Mouse (Mus musculus) gastrocnemius, postnatal 4 days (tissue): ENCODE results near the gene Eda. TPM values are rescaled to one million over a fixed set of nuclear protein-coding genes. Genes with fewer than 3 reads are reported as not detected.
A peak's percentile ranks its signal among the peaks of the same experiment; 100 is the strongest.

Experiments used
- DNase-seq, 2 experiments: peaks; one replicate each; pipeline ENCODE4 v3.0.0; 2021 to 2022; ENCODE audit warnings: low spot score in 2 of 2, mixed read lengths in 2 of 2
- long read RNA-seq, 2 experiments: library from polyadenylated mRNA; stranded (forward); transcript quantifications; one replicate each; pipeline ENCODE4 v2.0.0; 2021
- total RNA-seq, 2 experiments: library from RNA; stranded (reverse); gene quantifications; 2 replicates each; pipeline ENCODE4 v1.2.3; 2021

Gene Eda
- 10 to 100 TPM; 23.1 to 23.3 TPM for total RNA-seq
- long read RNA-seq, experiment 1, partial matches to known transcripts, result 5 of 7 reads
- long read RNA-seq, experiment 1, other reads (novel, unspliced or antisense), result 2 of 7 reads
- long read RNA-seq, experiment 2, partial matches to known transcripts, result 18 of 20 reads
- long read RNA-seq, experiment 2, other reads (novel, unspliced or antisense), result 2 of 20 reads

- DNase-seq, result peak; percentile 84 to 88
Measured at GRCm38 (mm10) chrX:99975250-99975984, at the start of gene Eda. Eda (plus strand) TSS chrX:99975606.

DNA sequence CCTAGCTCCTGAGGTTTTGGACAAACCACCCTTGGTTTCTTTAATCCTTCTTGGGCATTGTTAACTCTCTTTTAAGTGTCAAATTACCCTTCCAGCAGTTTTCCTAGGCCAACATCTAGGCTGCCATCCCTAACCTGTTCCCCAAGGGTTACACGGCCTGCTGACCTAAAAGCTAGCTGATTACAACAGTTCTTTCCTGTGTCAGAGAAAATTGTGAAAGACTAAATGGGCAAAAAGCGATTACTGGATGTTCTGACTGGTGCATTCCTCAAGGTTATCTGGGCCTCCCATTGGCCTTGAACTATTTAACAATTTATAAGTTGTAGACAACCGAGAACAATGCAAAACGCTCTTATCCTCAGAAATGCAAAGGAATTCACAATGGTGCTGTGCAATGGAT is 14.4 kb upstream of the Eda start:
- DNase-seq, result no peak

- DNase-seq, result no peak
Measured at GRCm38 (mm10) chrX:99970111-99970510, 5.3 kb upstream of the Eda start.

DNA sequence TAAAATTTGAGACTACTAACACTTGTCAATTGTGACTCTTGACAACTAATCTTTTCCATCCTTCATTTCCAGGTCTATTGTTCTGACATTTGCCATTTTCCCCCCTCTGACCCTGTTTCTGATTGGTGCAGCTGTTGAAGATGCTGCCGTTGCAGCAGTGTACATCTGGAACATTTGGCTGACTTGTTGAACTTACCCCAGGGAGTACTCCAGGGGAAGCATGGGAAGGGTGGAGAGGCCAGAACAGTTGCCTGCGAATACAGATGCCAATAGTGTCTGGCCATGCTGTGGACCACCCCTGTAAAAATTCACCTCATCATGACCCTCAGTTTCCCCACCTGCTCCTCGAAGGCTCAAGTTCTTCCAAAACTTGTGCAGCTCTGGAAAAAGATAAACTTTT is 1.0 kb upstream of the Eda start:
- DNase-seq, result peak in 1 of 2 experiments; percentile 10

DNA sequence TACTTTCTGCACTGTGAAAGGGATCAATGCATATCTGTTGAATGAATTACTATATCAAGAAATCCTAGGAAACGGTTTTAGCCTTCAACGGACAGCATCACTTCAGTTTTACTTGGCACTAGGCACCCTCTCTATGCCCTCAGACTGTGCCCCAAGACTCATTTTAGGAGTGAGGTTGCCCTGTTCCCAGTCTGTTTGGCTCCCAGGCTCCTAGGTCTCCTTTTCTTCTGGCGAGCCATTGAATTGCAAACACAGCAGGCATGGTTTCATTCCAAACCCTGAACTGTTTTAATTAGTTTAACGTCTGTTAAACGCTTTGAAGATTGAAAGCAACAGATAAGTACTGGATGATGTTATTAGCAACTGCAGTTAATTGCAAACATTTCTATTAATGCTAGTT is 603 bp upstream of the Eda start:
- DNase-seq, result peak in 1 of 2 experiments; percentile 7

- peak; percentile 19 to 27 for DNase-seq
Measured at GRCm38 (mm10) chrX:99975985-99976924, 849 bp downstream of the Eda start.

DNA sequence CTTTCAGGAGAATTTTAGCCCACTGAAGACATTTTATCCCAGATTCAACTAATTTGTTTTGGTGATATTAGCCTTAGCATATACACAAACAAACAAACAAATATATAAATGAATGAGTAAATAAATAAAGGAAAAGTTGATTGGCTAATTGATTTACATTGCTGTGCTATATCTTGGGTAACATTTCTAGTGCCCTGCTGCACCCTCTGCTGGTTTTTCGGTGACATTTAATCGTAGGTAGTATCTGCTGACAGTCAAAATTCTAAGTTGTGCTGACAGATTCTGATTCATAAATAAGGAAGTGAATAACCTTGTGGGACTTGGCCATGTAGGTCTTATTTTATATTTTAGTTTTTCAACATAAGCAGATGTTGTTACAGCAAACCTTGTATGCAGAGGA is 2.9 kb downstream of the Eda start:
- DNase-seq, result no peak

GRCm38 (mm10) chrX:99993434-99993833 is 18.0 kb downstream of the Eda start:
- no peak for DNase-seq

DNA sequence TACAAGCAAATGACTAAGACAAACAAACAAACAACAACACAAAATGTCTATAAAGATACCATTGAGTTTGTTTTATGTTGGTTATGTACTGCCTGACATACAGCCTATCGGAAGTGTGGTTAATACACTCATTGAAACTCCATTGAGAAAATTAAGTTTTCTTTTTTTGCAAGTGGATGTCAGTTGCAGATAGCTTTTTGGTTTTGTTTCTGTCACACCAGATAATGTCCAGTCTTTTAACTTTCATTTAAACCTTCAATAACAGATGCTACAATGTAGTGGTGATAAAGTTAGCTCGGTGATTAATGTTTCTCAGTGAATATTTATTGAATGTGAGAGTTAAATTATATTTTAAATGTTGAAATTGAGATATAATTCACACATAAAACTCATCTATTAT is 23.9 kb downstream of the Eda start:
- DNase-seq, result no peak

DNA sequence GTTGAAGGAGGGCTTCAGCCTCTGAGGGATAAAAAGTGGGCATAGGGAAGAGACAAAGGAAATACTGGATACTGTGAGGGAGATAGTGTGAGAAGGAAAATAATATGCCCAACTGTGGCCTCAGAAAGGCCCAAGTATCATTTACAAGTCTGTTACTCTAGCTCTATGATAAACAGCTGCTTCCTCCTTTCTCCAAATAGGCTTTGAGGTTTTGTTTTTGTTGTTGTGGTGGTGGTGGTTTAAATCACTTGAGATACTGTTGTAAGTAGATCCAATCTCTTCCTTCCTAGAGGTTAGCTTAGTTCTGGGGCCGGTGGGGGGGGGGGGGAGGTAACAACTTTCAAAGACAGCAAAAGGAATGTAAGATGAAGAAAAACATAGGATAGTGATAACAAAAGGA is 143.0 kb downstream of the Eda start:
- DNase-seq, result no peak

DNA sequence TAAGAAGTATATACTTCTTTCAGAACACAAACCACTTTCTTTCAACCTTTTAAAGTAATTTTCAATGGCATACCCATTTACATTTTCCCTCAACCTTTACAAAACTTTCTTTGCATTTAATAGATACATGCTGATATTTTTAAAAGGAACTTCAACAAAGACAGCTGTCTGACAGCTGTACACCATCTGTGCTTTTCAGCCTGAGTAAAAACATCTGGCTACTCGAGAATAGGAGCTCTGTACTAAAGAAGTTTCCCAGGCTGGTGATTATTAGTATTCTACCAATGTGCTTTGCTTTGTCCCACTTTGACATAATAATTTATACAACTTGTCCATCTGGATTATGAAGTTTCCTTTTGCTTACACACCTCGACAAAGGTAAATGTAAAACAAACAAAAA is 219.9 kb downstream of the Eda start:
- DNase-seq, result no peak

GRCm38 (mm10) chrX:100313652-100314051 is 338.2 kb downstream of the Eda start:
- DNase-seq, result no peak

DNA sequence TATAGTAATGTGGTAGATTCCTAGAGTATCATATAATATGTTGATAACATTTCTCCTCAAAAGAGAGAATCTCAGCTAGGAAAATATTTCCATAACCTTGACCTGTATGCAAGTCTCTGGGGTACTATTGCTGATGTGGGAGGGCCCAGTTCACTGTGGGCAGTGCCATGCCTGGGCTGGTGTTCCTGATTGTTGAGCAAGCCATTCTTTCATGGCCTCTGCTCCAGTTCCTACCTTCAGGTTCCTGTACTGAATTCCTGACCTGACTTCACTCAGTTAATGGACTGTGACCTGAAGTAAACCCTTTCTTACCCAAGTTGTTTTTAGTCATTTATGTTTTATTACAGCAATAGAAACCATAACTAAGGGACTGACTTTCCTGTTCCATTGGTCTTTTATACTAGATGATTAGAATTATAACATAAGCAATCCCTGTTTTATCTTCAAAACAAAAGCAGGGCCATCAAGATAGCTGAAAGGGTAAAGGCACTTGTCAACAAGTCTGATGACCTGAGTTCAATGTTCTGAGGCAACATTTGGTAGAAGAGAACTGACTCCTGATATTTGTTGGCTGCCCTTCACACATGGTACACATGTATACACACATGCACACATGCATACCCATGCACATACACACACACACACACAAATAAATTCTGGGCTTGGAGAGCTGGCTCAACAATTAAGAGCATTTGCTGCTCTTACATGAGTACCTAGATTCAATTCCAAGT is 338.9 kb downstream of the Eda start:
- no peak for DNase-seq

GRCm38 (mm10) chrX:100340687-100341086 is 365.3 kb downstream of the Eda start:
- no peak for DNase-seq

DNA sequence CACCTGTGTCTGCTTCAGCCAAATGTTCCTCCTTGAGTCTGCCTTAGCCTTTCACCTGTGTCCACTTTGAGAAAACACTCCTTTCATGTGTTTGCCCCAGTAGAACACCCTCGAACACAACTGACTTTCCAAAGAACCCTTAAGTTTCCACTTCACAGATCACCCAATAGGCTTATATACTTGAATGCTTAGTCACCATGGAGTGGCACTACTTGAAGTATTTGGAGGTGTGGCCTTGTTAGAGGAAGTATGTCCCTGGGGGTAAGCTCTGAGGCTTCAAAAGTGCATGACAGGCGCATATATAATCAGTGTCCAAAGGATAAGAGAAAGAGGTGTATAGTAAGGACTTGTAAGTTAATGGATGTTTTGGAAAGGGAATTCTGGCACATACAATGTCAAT is 369.0 kb downstream of the Eda start:
- DNase-seq, result no peak

DNA sequence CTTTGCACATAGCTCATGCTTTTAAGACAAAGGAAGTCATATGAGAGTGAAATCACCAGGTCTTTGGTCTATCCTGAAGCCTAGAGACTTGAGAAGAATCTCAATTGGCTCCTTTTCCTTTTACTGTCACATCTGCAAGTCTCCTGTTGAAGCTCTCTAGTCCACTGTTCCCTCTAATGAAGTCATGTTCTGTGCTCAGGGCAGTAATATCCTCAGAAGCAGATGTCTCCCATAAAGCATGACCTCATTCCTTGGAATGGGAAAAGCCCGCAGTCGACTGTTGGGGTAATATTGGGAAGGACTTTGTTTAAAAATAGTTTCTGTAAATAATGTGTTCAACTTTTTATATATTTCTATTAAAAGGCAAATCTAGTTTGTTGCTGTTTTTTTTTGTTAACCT is 381.6 kb downstream of the Eda start:
- no peak for DNase-seq

GRCm38 (mm10) chrX:100389887-100390286 is 414.5 kb downstream of the Eda start:
- DNase-seq, result no peak

DNA sequence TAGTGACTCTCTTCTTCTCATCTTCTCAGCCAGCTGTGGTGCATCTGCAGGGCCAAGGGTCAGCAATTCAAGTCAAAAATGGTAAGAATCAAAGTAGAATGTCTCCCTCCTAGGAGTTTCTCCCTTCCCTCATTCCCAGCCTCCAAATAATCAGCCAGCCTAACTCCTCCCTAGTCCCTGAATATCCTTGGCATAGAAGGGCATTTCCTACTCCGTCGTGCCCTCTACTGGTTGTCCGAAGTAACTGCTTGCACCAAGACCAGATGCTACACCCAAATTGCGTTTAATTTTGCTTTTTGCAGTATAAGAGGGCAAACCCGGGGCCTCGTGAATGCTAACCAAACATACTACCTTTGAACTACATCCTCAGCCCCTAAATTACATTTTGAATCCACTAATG is 416.9 kb downstream of the Eda start:
- DNase-seq, result peak in 1 of 2 experiments; percentile 20

DNA sequence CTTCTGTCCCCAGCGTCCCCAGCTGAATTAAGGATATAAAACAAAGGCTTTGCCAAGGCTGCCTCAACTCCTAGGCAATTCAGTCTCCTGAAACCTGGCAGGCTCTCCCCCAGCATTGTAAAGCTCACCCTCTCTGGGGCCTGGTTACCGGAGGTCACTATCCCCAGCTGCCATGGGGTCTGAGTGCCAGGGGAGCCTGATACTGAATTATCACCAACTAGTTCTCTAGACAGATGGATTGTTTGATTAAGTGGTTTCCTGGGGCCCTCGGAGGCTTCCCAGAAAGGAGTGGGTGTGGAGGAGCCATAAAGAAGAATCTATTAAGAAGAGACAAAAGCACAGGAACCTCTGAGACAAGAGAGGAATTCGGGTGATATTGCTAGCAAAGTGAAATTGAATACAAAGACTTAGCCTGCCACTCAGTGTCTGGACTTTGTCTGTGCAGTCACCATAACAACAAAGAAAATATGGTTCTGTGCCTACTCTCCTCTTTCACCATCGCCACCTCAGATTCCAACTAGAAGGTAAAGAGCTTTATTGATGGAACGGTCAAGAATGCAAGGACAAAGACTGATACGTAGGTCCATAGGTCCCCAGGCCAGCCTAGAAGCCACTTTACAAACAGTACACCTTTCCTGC is 418.9 kb downstream of the Eda start:
- no peak for DNase-seq

- no peak for DNase-seq
Measured at GRCm38 (mm10) chrX:100395026-100395425, 419.6 kb downstream of the Eda start.

- DNase-seq, result no peak
Measured at GRCm38 (mm10) chrX:100400900-100401299, 425.5 kb downstream of the Eda start.
